Mouse (Mus musculus) layer of hippocampus, adult 18-20 months (tissue): ENCODE data around the gene Aldh18a1. TPM values are rescaled to one million over a fixed set of nuclear protein-coding genes. Genes with fewer than 3 reads are reported as not detected.

Experiments
- DNase-seq, 2 experiments: peaks; one replicate each; pipeline ENCODE4 v3.0.0; 2022; ENCODE audit warnings: low spot score in 2 of 2
- total RNA-seq, 2 experiments: library from RNA; stranded (reverse); gene quantifications; 2 replicates each; pipeline ENCODE4 v1.2.3; 2021

Gene Aldh18a1
- total RNA-seq, 2 experiments from 2014 or later: 19.6 to 22.3 TPM

DNA sequence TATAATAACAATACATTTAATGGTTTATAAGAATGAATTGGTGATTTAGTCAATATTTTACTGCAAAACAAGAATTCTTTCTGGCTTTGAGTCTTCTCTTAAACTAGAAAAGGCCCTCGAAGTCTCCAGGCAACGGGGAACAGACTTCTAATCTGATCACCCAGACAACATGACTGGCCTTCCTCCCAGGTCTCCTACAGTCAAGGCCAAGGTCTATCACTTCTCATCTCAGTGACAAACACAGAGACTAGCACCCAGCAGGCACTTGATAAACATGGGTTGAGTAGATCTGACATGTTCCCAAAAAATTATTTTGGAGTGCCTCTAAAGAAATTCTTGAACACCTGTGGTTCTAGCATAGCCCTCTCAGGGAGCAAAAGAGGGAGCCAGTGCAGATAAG is 57.9 kb downstream of the Aldh18a1 start:
- no peak for DNase-seq

GRCm38 (mm10) chr19:40528254-40528653 is 60.0 kb downstream of the Aldh18a1 start:
- no peak for DNase-seq

DNA sequence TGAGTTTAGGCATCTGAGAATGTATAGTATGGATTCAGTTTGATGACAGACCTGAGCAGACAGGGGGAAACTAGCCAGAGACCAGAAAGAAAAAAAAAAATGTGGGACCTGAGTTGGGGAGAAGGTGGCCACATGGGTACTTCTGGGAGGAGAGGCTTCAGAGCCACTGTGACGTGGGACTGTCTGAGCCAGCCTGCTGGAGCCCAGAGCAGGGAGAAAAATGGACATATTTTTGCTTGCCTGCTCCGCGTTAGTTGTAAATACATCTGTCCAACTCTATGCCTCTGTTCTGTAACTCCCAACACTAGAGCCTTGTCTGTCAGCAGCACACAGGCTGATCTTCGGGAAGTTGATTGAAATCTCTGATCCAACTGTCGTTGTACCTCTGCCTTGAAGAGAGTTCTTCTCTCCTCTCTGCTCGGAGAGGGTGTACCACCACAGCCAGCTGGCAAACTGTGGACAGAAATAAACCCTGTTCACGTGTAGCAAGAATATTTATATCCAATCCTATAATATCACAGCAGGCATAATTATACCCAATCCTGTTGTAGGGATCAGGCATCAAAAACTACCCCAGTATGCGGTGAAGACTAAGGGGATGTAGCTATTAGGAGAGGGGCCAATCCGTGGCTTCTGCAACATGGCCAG is 61.8 kb downstream of the Aldh18a1 start:
- DNase-seq: no peak

GRCm38 (mm10) chr19:40523431-40524005 is 64.7 kb downstream of the Aldh18a1 start:
- DNase-seq: no peak

GRCm38 (mm10) chr19:40520403-40520802 is 67.9 kb downstream of the Aldh18a1 start:
- DNase-seq: no peak

DNA sequence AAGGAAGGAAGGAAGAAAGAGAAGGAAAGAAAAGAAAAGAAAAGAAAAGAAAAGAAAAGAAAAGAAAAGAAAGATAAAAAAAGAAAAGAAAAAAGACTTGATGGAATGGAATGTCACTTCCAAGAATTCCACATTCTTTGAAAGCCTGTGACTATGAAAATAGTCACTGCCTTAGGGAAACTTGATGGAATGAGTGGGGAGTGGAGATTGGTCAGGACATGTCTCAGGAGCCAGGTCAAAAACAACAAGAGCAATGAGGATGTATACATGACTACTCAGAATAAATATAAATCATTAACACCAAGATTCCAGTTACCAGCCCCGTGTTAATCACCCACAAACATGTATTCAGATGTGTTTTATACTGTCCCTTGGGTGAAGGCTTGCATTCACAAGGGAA is 69.6 kb downstream of the Aldh18a1 start:
- no peak for DNase-seq

DNA sequence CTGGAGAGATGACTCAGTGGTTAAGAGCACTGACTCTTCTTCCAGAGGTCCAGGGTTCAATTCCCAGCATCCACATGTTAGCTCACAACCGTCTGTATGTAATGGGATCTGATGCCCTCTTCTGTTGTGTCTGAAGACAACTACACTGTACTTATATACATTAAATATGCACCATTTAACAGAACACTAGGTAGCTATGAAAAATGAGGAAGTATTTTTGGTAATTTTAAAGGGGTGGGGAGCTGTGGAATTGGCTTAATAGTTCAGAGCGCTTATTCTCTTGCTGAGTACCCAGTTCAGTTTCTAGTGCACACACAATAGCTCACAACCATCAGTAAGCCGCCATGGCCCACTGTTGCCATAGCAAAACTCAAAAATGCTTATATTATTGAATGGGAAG is 72.7 kb downstream of the Aldh18a1 start:
- DNase-seq: no peak

DNA sequence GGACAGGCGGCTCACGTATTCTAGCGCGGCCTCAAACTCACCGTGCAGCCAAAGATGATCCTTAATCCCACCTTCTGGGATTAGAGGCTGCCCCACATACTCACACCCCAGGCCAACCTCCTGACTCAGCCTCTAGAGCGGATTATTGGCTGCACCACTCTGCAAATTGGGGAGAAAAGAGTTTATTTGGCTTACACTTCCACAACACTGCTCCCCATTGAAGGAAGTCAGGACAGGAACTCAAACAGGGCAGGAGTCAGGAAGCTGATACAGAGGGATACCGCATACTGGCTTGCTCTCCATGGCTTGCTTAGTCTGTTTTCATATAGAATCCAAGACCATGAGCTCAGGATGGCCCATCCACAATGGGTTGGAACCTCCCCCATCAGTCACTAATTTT is 73.9 kb downstream of the Aldh18a1 start:
- DNase-seq: no peak

DNA sequence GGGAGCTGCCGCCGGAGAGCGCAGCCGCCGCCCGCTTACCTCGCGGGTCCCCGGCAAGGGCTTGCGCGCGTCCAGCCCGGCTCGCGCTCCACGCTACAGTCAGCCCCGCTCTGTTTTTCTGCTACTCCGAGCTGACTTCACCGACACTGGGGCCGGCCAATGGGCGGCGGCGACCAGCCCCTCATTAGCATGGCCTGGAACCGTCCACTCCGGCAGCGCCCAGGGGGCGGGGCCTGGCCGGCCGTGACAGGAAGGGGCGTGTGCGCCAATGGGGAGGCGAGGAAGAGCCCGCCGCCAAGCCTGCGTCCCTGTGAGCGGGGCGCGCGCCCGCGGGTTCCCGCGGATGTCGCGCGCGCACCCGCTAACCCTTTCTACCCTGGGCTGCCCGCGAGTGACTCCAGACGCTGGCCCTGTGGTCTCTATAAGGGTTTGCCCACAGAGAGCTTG is 74.6 kb downstream of the Aldh18a1 start, which contains the start of gene Sorbs1:
Sorbs1 (minus strand) TSS at position 148 of the 447 bp plus-strand sequence.
- peak; percentile 94 to 97 for DNase-seq

GRCm38 (mm10) chr19:40512500-40513421 is 75.5 kb downstream of the Aldh18a1 start:
- DNase-seq: peak; percentile 32 to 53

GRCm38 (mm10) chr19:40511679-40512309 is 76.5 kb downstream of the Aldh18a1 start:
- no peak for DNase-seq

- peak in 1 of 2 experiments; percentile 39 for DNase-seq
Measured at GRCm38 (mm10) chr19:40511100-40511439, 77.2 kb downstream of the Aldh18a1 start.

DNA sequence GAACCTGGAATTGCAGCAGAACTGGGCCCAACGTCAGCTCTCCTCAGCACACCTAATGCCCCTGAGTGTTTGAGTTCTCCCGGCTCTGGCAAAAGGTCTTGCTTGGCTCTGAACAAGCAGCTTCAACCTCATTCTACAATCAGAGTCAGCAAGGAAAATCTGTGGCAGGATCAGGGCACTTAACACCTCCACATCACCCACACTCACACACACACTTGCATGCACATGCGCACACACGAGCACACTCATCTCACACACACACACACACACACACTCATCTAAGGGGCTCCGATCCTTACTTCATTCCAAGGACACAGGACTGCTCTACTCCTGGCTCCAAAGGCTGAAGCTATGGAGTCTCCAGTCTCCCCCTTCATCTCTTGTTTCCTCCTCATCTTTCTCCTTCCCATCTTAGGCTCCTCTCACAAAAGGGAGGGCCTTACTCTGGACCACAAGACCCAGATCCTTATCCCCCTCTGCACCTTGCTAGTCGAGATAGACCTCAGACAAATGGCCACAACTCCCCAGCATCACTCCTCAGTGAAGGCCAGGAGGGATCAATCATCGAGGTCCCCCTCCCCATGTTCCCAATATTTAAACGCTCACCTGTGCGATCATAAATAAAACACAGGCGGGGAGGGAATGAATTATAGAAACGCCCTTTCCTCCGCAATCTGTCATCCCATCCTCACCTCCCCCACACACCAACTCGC is 77.7 kb downstream of the Aldh18a1 start:
- DNase-seq: peak in 1 of 2 experiments; percentile 62

- DNase-seq: no peak
Measured at GRCm38 (mm10) chr19:40509274-40509673, 79.0 kb downstream of the Aldh18a1 start.

DNA sequence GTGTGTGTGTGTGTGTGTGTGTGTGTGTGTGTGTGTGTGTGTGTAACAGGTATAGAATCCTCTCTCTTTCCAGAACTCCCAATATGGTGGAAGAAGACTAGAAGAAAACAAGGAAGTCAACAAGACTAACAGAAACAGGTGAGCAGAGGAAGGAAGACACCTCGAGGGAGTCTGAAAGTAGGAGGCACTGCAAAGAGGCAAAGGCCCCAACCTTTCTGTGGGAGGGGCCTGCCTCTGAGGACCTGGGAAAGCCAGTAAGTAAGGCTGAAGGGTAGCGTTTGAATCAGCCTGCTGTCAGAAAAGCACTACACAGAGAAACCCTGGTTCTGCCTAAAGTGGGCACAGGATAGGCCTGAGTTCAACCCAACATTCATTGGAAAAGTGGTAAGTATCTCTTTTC is 79.4 kb downstream of the Aldh18a1 start:
- DNase-seq: no peak

- no peak for DNase-seq
Measured at GRCm38 (mm10) chr19:40506965-40507364, 81.3 kb downstream of the Aldh18a1 start.

GRCm38 (mm10) chr19:40504336-40504735 is 83.9 kb downstream of the Aldh18a1 start:
- DNase-seq: no peak
